Mouse (Mus musculus): ENCODE measurements around the gene Idua.
"Not testable (repeated sequence)": the region's sequence is repeated elsewhere in the genome, so short reads cannot be mapped to it uniquely, and the experiment has no call there.

Gene Idua

GRCm38 (mm10) chr5:108659698-108660631, at the start of gene Idua:
TSS of gene Idua (plus strand) at chr5:108660331.
- DNase-seq (ENCODE audit: low read depth) = peak; percentile 26

- DNase-seq (ENCODE audit: low read depth) = no peak
These were observed 49.7 kb upstream of the Idua start for GRCm38 (mm10) chr5:108610426-108610825.

- no peak for DNase-seq (ENCODE audit: low read depth)
These were observed 38.3 kb upstream of the Idua start for GRCm38 (mm10) chr5:108621870-108622269.

- DNase-seq (ENCODE audit: low read depth) = peak; percentile 44
These were observed 34.0 kb upstream of the Idua start for GRCm38 (mm10) chr5:108626050-108626660.

- peak; percentile 66 for DNase-seq (ENCODE audit: low read depth)
These were observed 31.1 kb upstream of the Idua start for GRCm38 (mm10) chr5:108628891-108629633.

- DNase-seq (ENCODE audit: low read depth) = peak; percentile 97
These were observed 30.3 kb upstream of the Idua start, which contains the start of the genes Gak and Tmem175 for GRCm38 (mm10) chr5:108629634-108630483. TSS of gene Gak (minus strand) at chr5:108629755. TSS of gene Tmem175 (plus strand) at chr5:108629770.

- DNase-seq (ENCODE audit: low read depth) = no peak
These were observed 26.5 kb upstream of the Idua start for GRCm38 (mm10) chr5:108633676-108634075.

GRCm38 (mm10) chr5:108634088-108634487, 26.0 kb upstream of the Idua start:
- DNase-seq (ENCODE audit: low read depth) = not testable (repeated sequence)

GRCm38 (mm10) chr5:108636172-108636571, 24.0 kb upstream of the Idua start:
- DNase-seq (ENCODE audit: low read depth) = peak; percentile 69

GRCm38 (mm10) chr5:108643674-108644073, 16.5 kb upstream of the Idua start:
- DNase-seq (ENCODE audit: low read depth) = no peak

- no peak for DNase-seq (ENCODE audit: low read depth)
These were observed 14.3 kb upstream of the Idua start for GRCm38 (mm10) chr5:108645651-108646342.

- no peak for DNase-seq (ENCODE audit: low read depth)
These were observed 13.8 kb upstream of the Idua start for GRCm38 (mm10) chr5:108646343-108646660.

- DNase-seq (ENCODE audit: low read depth) = no peak
These were observed 12.8 kb upstream of the Idua start for GRCm38 (mm10) chr5:108647311-108647710.

- no peak for DNase-seq (ENCODE audit: low read depth)
These were observed 12.2 kb upstream of the Idua start for GRCm38 (mm10) chr5:108647820-108648465.

GRCm38 (mm10) chr5:108648937-108649576, 11.1 kb upstream of the Idua start:
- no peak for DNase-seq (ENCODE audit: low read depth)

- DNase-seq (ENCODE audit: low read depth) = no peak
These were observed 9.8 kb upstream of the Idua start for GRCm38 (mm10) chr5:108650341-108650740.

- DNase-seq (ENCODE audit: low read depth) = no peak
These were observed 8.9 kb upstream of the Idua start for GRCm38 (mm10) chr5:108651136-108651720.

- DNase-seq (ENCODE audit: low read depth) = peak; percentile 77
These were observed 8.3 kb upstream of the Idua start for GRCm38 (mm10) chr5:108651823-108652222.

- DNase-seq (ENCODE audit: low read depth) = no peak
These were observed 6.8 kb upstream of the Idua start for GRCm38 (mm10) chr5:108653341-108653740.
